Mouse (Mus musculus) liver, embryonic 16.5 days (tissue): ENCODE results near the gene Atp7b. TPM values are rescaled to one million over a fixed set of nuclear protein-coding genes. Genes with fewer than 3 reads are reported as not detected.

Experiments used
- ATAC-seq: fragments of 200-750 bp; cut with Nextera tagmentation; 2 replicates; pipeline ENCODE4 v1.8.0; 2017; ENCODE audit warnings: low read depth, mild to moderate bottlenecking, moderate number of reproducible peaks, moderate library complexity
- H3K27ac ChIP-seq: fragments of 300-500 bp; sonication (generic); 2 replicates; pipeline ENCODE4 v1.5.1; 2014; ENCODE audit warnings: mild to moderate bottlenecking, low read length
- H3K27me3 ChIP-seq: fragments of 300-500 bp; sonication (generic); 2 replicates; pipeline ENCODE4 v1.6.1; 2014; ENCODE audit warnings: low read depth, low read length, mixed read lengths; ENCODE audit not compliant: control insufficient read depth, insufficient read depth
- H3K36me3 ChIP-seq: fragments of 300-500 bp; sonication (generic); 2 replicates; pipeline ENCODE4 v1.6.1; 2014; ENCODE audit warnings: mild to moderate bottlenecking; ENCODE audit not compliant: control insufficient read depth, insufficient read depth
- H3K4me1 ChIP-seq: fragments of 300-500 bp; sonication (generic); 2 replicates; pipeline ENCODE4 v1.6.1; 2014; ENCODE audit warnings: low read depth, low read length, mixed read lengths; ENCODE audit not compliant: control insufficient read depth
- H3K4me2 ChIP-seq: fragments of 300-500 bp; sonication (generic); 2 replicates; pipeline ENCODE4 v1.6.1; 2014; ENCODE audit warnings: low read depth, low read length, mixed read lengths
- H3K4me3 ChIP-seq: fragments of 300-500 bp; sonication (generic); 2 replicates; pipeline ENCODE4 v1.5.1; 2014; ENCODE audit warnings: low read depth, mild to moderate bottlenecking, low read length
- H3K9ac ChIP-seq: fragments of 300-500 bp; sonication (generic); 2 replicates; pipeline ENCODE4 v1.6.1; 2014; ENCODE audit warnings: low read depth, low read length
- H3K9me3 ChIP-seq: fragments of 300-500 bp; sonication (generic); replicated peaks from 2 replicates; pipeline ENCODE4 v1.6.1; 2016; ENCODE audit warnings: low read length; ENCODE audit not compliant: control insufficient read depth
- WGBS: fragments of 180-500 bp; shearing (Covaris S2); extraction: QIAGEN DNeasy Blood & Tissue Kit; methylation state at CpG from one replicate; pipeline ENCODE4 v1.1.7; 2014; ENCODE audit not compliant: insufficient replicate concordance; 5-methylcytosine and 5-hydroxymethylcytosine counted together
- polyA plus RNA-seq: library from polyadenylated mRNA; unstranded; fragments of >200 nt; fragmentation: Nextera tagmentation; extraction: Ambion mirVana; gene quantifications from 2 replicates; pipeline ENCODE4 v1.2.1, GENCODE M21; 2015

The Atp7b gene
- polyA plus RNA-seq, 1 experiment from 2014 or later = 14.1 TPM

DNA sequence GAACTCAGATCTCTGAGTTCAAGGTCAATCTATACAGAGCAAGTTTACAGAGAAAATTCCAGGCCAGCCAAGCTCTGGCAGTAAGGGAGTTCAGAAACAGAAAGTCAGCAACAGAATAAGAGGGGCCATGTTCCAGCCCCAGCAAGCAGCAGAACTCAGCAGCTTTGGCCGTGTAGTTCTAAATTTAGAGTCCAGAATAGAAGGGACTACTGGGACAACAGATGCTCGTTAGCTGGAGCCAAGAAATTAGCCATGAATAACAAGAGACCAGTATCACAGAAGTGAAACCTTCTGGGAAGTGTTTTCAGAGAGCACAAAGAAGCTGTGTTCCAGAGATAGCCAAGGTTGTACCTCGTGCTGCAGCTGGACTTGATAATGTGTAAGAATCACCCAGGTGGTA lies 50.7 kb downstream of the Atp7b start:
- no peaks in the 10 kb centered on the region for H3K4me1 ChIP-seq
- no peak overlapping the region for H3K9ac ChIP-seq
- H3K4me2 ChIP-seq = no peak overlapping the region
- WGBS = 61% methylated on average over 3 of the region's 3 CpGs
- no peak for ATAC-seq
- peaks cover 20% of the 10 kb centered on the region for H3K36me3 ChIP-seq
- H3K9me3 ChIP-seq = no peaks in the 10 kb centered on the region
- H3K27me3 ChIP-seq = no peaks in the 10 kb centered on the region
- no peak overlapping the region for H3K4me3 ChIP-seq
- no peak overlapping the region for H3K27ac ChIP-seq

DNA sequence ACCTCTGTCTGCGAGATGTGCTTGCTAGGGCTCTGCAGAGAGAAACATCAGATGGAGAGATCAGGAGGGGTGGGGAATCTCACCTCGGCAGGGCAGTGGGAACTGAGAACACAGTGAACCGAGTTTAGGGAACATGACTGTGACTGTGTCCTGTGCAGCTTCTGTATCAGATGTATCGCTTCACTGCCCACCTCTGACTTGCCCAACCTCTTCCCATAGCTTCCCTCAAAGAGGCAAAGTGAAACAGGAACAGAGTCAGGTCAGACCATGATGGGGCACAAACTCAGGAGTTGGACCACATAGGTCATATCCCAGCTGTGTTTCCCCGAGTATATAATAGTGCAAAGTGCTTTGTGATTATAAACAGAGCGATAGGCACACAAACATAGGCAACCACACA lies 53.7 kb downstream of the Atp7b start:
- H3K9ac ChIP-seq = no peak overlapping the region
- no peak overlapping the region for H3K27ac ChIP-seq
- no peaks in the 10 kb centered on the region for H3K27me3 ChIP-seq
- WGBS = 64% methylated on average over 6 of the region's 6 CpGs
- no peak overlapping the region for H3K4me3 ChIP-seq
- ATAC-seq = no peak
- no peaks in the 10 kb centered on the region for H3K4me1 ChIP-seq
- no peaks in the 10 kb centered on the region for H3K9me3 ChIP-seq
- peaks cover 12% of the 10 kb centered on the region for H3K36me3 ChIP-seq
- H3K4me2 ChIP-seq = no peak overlapping the region

DNA sequence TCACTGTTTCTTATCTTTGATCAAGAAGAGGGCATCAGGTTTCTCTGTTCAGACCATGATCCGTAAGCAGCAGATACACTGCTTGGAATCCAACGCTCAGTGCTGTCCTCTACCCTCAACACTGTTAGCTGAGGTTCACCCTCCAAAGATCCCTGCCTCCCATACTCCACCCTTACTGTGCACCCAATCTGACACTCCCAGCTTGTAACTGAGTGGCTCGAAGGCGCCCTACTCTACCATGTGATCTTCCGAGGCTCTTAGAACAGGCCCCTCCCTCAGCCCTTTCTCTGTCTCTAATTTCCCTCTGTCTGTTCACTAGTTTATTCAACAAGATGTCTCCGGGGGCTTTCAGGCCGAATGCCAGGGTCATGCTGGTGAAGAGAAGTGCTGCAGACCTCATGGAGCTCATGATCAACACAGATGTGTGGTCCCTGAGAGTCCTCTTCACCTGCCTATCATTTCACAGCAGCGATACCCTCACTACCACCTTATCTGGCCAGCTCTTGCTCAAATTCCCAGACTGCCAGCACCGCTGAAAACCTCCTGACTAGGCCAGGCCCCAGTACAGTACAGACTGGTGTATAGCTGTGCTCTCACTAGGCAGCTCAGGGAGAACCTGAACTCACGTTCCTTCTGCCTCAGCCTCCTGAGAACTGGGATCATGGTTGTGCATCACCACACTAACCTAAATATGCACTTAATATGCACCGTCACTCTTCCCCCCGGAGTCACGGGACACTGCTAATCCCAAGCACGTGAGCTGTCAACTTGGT lies 55.2 kb downstream of the Atp7b start:
- Histone ChIP-seq H3K27me3 (no peaks in the 10 kb centered on the region), H3K9me3 (no peaks in the 10 kb centered on the region), H3K9ac (no peak overlapping the region), H3K4me2 (no peak overlapping the region), H3K4me3 (no peak overlapping the region), H3K36me3 (peaks cover 10% of the 10 kb centered on the region), H3K27ac (no peak overlapping the region), H3K4me1 (no peaks in the 10 kb centered on the region)
- ATAC-seq = no peak
- 76% methylated on average over 14 of the region's 14 CpGs for WGBS

DNA sequence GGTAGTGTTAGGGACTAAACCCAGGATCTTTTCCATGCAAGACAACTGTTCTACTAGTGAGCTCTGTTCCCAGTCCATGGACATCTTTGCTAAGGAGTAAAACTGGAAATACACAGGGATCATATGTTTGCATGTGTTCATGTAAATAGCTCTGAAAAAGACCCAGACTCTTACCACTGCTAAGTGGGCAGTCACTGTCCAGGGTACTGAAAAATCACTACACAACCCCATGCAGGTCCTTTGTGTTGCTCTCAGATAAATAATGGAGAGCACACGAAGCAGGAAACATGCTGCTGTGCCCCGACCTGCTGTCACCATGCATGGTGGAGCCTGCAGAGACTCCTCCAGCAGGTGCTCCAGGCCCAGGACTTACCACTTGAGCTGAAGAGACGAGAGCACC lies 64.9 kb downstream of the Atp7b start:
- Histone ChIP-seq H3K9ac (no peak overlapping the region), H3K4me2 (no peak overlapping the region), H3K27me3 (no peaks in the 10 kb centered on the region), H3K36me3 (peaks cover 22% of the 10 kb centered on the region), H3K27ac (no peak overlapping the region), H3K4me1 (no peaks in the 10 kb centered on the region), H3K4me3 (no peak overlapping the region), H3K9me3 (no peaks in the 10 kb centered on the region)
- ATAC-seq = no peak
- 33% methylated on average over 3 of the region's 3 CpGs for WGBS

DNA sequence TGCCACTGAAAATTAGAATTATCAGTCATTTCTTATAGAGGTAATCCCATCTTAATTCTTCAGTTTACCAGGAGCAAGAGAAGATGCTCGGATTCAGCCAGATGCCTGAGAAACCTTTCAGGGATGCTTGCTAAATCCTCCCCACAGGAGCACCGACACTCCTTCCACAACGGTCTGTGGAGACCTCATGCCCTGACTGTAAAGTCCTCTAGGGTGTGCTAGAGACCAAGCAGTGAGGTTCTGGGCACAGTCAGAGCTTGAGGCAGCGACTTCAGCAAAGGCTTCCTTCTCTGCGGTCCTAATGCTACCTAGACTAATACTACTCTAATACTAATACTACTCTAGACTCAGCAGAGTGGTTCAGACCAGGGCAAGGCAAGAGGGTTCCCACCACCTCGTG lies 67.9 kb downstream of the Atp7b start:
- Histone ChIP-seq H3K27ac (no peak overlapping the region), H3K4me2 (no peak overlapping the region), H3K4me3 (no peak overlapping the region), H3K4me1 (no peaks in the 10 kb centered on the region), H3K9me3 (no peaks in the 10 kb centered on the region), H3K27me3 (no peaks in the 10 kb centered on the region), H3K36me3 (peaks cover 19% of the 10 kb centered on the region), H3K9ac (no peak overlapping the region)
- no peak for ATAC-seq
- WGBS = 26% methylated on average over 6 of the region's 6 CpGs

DNA sequence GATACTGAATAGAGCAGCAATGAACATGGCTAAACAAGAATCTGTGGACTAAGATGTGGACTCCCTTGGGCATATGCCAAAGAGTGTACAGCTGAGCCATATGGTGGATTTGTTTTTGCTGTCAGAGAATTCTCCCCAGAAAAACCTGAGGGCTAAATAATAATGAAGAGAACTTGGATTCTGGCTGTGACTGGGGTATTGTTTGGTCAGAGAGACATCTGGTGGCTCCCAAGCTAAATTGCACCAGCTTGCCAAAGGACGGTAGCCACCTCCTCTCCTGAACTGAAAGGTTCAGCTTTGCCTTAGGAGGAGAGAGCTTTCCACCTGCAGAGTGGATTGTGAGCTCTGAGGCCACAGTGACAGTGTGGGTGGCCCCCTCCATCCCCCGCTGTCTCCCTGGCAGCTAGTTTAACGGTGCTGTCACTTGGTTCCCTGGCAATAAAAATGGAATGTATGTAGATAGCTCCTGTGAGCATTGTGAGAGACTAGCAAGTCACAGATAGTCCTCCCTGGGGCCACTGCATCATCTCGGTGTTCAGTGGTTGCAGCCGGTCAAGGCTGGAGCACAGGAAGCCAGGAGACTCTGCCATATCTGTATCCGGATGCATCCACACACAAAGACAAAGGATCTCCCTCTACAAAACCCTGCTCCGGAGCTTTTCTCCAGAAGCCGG lies 78.3 kb downstream of the Atp7b start:
- no peaks in the 10 kb centered on the region for H3K27me3 ChIP-seq
- H3K4me3 ChIP-seq = no peak overlapping the region
- H3K9me3 ChIP-seq = no peaks in the 10 kb centered on the region
- H3K9ac ChIP-seq = no peak overlapping the region
- no peak for ATAC-seq
- no peak overlapping the region for H3K27ac ChIP-seq
- no peaks in the 10 kb centered on the region for H3K36me3 ChIP-seq
- no peaks in the 10 kb centered on the region for H3K4me1 ChIP-seq
- WGBS = 50% methylated on average over 8 of the region's 8 CpGs
- H3K4me2 ChIP-seq = no peak overlapping the region

DNA sequence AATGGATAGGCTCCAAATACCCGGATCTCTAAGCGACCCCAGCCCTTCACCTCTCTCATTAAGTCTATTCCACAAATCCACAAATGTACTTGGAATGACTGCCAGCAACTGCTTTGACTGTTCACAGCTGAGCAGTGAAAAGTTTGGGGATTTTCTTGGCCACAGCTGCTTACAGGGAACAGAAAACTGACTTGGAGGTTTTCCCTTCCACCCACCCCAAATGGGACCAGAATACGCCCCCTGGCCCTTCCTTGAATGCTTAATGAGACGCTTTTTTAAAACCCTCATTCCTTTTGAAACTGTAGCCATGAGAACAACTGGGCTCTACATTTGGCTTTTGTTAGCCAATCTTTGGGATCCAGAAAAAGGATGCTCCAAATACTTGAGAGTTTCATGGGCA lies 81.9 kb downstream of the Atp7b start:
- Histone ChIP-seq H3K4me1 (no peaks in the 10 kb centered on the region), H3K27me3 (no peaks in the 10 kb centered on the region), H3K4me2 (no peak overlapping the region), H3K9me3 (no peaks in the 10 kb centered on the region), H3K4me3 (no peak overlapping the region), H3K36me3 (no peaks in the 10 kb centered on the region), H3K9ac (no peak overlapping the region), H3K27ac (no peak overlapping the region)
- ATAC-seq = no peak
- 49% methylated on average over 4 of the region's 4 CpGs for WGBS

DNA sequence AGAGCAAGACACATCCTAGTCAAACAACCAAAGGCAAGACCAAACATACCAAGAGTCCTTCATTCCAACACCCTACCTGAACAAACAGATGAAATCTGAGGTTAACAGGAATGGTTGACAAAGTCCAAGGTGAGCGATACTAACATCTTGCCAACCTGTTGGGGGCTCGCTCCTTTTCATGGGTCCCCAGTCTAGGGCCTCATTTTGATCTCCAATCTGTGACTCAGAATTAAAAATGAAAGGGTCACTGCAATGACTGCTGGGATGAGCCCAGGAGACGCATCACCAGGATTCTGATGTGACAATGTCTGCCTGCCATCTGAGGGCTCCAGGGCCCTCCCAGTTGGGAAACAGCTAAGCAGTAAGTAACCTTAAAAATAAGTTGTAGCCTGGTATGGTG lies 90.6 kb downstream of the Atp7b start, which contains the start of gene Ccdc70:
Ccdc70 (plus strand) TSS at position 301 of the 400 bp plus-strand sequence.
- no peaks in the 10 kb centered on the region for H3K36me3 ChIP-seq
- 53% methylated on average over 3 of the region's 3 CpGs for WGBS
- no peaks in the 10 kb centered on the region for H3K9me3 ChIP-seq
- H3K27ac ChIP-seq = no peak within 1 kb of the TSS
- H3K4me3 ChIP-seq = no peak within 1 kb of the TSS
- H3K27me3 ChIP-seq = no peaks in the 10 kb centered on the region
- H3K4me2 ChIP-seq = no peak within 1 kb of the TSS
- no peak within 1 kb of the TSS for H3K9ac ChIP-seq
- ATAC-seq = no peak
- no peaks in the 10 kb centered on the region for H3K4me1 ChIP-seq

DNA sequence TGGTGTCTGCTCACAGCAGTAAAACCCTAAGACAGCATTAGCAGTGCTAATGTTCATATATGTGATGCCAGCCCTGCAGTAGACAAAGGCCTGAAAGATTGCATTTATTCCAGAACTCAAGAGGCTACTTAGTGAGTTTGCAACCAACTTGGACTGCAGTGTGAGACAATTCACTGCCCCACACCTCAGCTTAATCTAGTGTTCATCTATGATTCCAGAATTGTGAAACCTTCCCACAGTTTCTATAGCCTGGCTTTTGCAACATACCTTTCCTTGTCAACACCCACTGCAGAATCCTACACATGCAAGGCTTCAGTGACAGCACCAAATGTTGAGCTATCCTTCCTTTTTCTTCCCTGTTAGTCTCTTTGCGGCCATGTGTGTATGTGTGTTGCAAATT lies 93.5 kb downstream of the Atp7b start:
- Histone ChIP-seq H3K27ac (no peak overlapping the region), H3K36me3 (no peaks in the 10 kb centered on the region), H3K9me3 (no peaks in the 10 kb centered on the region), H3K9ac (no peak overlapping the region), H3K27me3 (no peaks in the 10 kb centered on the region), H3K4me1 (no peaks in the 10 kb centered on the region), H3K4me3 (no peak overlapping the region), H3K4me2 (no peak overlapping the region)
- 38% methylated on average over 1 of the region's 1 CpGs for WGBS
- no peak for ATAC-seq
